Mouse (Mus musculus) heart, embryonic 14.5 days (tissue): ENCODE data around the gene Rsg1. TPM values are rescaled to one million over a fixed set of nuclear protein-coding genes. Genes with fewer than 3 reads are reported as not detected.

Experiments
- ATAC-seq: fragments of 200-750 bp; cut with Nextera tagmentation; 2 replicates; pipeline ENCODE4 v1.8.0; 2017; ENCODE audit warnings: low read depth, moderate TSS enrichment; ENCODE audit not compliant: insufficient number of reproducible peaks, insufficient read depth, low FRiP score
- H3K27ac ChIP-seq, 2 experiments: fragments of 200-500 bp in 1 of 2; fragments of 300-500 bp in 1 of 2; sonication (generic) in 1 of 2; replicated peaks in 1 of 2; 2 replicates each; pipeline ENCODE4 v1.5.1; 2012 to 2014; ENCODE audit warnings: low read depth in 2 of 2, low read length in 2 of 2, control low read depth in 1 of 2, mild to moderate bottlenecking in 1 of 2, mixed read lengths in 1 of 2; ENCODE audit not compliant: control insufficient read depth in 1 of 2, insufficient read depth in 1 of 2
- H3K27me3 ChIP-seq: fragments of 300-500 bp; sonication (generic); 2 replicates; pipeline ENCODE4 v1.6.1; 2014; ENCODE audit warnings: mild to moderate bottlenecking, low read length, control low read depth; ENCODE audit not compliant: control insufficient read depth, insufficient read depth
- H3K36me3 ChIP-seq: fragments of 300-500 bp; sonication (generic); 2 replicates; pipeline ENCODE4 v1.6.1; 2014; ENCODE audit warnings: mild to moderate bottlenecking, control low read depth, low read length, mixed read lengths; ENCODE audit not compliant: control insufficient read depth, insufficient read depth
- H3K4me1 ChIP-seq, 2 experiments: fragments of 200-500 bp in 1 of 2; fragments of 300-500 bp in 1 of 2; sonication (generic) in 1 of 2; 2 replicates each; pipeline ENCODE4 v1.6.1; 2012 to 2014; ENCODE audit warnings: low read length in 2 of 2, control low read depth in 1 of 2, mixed read lengths in 1 of 2; ENCODE audit not compliant: control insufficient read depth in 2 of 2, insufficient read depth in 2 of 2
- H3K4me2 ChIP-seq: fragments of 300-500 bp; sonication (generic); 2 replicates; pipeline ENCODE4 v1.6.1; 2014; ENCODE audit warnings: mild to moderate bottlenecking, low read length
- H3K4me3 ChIP-seq, 2 experiments: fragments of 200-500 bp in 1 of 2; fragments of 300-500 bp in 1 of 2; sonication (generic) in 1 of 2; 2 replicates each; pipeline ENCODE4 v1.5.1; 2012 to 2014; ENCODE audit warnings: low read length in 2 of 2, mild to moderate bottlenecking in 2 of 2, control low read depth in 1 of 2, low read depth in 1 of 2, moderate library complexity in 1 of 2; ENCODE audit not compliant: control insufficient read depth in 1 of 2, insufficient read depth in 1 of 2
- H3K9ac ChIP-seq: fragments of 300-500 bp; sonication (generic); 2 replicates; pipeline ENCODE4 v1.6.1; 2014; ENCODE audit warnings: mild to moderate bottlenecking, low read length
- H3K9me3 ChIP-seq: fragments of 300-500 bp; sonication (generic); 2 replicates; pipeline ENCODE4 v1.6.1; 2016; ENCODE audit warnings: low read length, control low read depth; ENCODE audit not compliant: control insufficient read depth
- WGBS: fragments of 180-500 bp; shearing (Covaris S2); extraction: QIAGEN DNeasy Blood & Tissue Kit; methylation state at CpG from one replicate; pipeline ENCODE4 v1.1.7; 2014; 5-methylcytosine and 5-hydroxymethylcytosine counted together
- polyA plus RNA-seq: library from polyadenylated mRNA; unstranded; fragments of >200 nt; fragmentation: Nextera tagmentation; extraction: Ambion mirVana; gene quantifications from 2 replicates; pipeline ENCODE4 v1.2.1, GENCODE M21; 2014

Gene Rsg1
- polyA plus RNA-seq, 1 experiment from 2014 or later, result 1.5 TPM

DNA sequence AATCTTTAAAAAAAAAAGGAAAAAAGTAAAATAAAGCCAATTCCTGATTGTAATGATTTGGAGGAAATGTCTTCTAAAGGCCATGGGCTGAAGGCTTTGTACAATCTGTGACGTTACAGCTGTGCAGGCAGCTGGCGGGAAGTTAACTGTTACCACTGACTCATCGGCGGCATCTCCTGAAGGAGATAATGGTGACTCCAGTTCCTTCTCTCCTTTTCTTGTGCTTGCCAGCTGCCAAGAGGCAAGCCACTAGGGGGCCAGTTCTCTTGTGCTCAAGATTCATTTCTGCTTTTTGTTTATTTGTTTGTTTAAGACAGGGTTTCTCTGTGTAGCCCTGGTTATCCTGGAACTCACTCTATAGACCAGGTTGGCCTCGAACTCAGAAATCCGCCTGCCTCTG is 55.3 kb downstream of the Rsg1 start:
- Histone ChIP-seq H3K4me1 (peaks cover 7% of the 10 kb centered on the region in 2 experiments; a peak in 3 of 4 replicates), H3K36me3 (no peaks in the 10 kb centered on the region), H3K27ac (no peak overlapping the region), H3K4me3 (no peak overlapping the region), H3K9me3 (0 out of 2 replicates have a peak, but pooled peaks cover 3% of the 10 kb centered on the region), H3K4me2 (no peak overlapping the region), H3K27me3 (no peaks in the 10 kb centered on the region), H3K9ac (no peak overlapping the region)
- WGBS, result 64% methylated on average over 6 of the region's 6 CpGs
- no peak for ATAC-seq

GRCm38 (mm10) chr4:141270201-141270940 is 56.6 kb downstream of the Rsg1 start:
- Histone ChIP-seq H3K9me3 (0 out of 2 replicates have a peak, but pooled peaks cover 3% of the 10 kb centered on the region), H3K4me1 (peaks cover 14 to 18% of the 10 kb centered on the region in 2 experiments; a peak in 3 of 4 replicates), H3K27ac (no peak overlapping the region), H3K36me3 (no peaks in the 10 kb centered on the region), H3K27me3 (no peaks in the 10 kb centered on the region), H3K4me3 (no peak overlapping the region), H3K4me2 (no peak overlapping the region), H3K9ac (no peak overlapping the region)
- 67% methylated on average over 15 of the region's 15 CpGs for WGBS
- ATAC-seq, result no peak

GRCm38 (mm10) chr4:141271228-141271627 is 57.5 kb downstream of the Rsg1 start:
- no peak for ATAC-seq
- Histone ChIP-seq H3K27me3 (no peaks in the 10 kb centered on the region), H3K9me3 (0 out of 2 replicates have a peak, but pooled peaks cover under 1% of the 10 kb centered on the region), H3K9ac (no peak overlapping the region), H3K4me1 (peaks cover 14 to 18% of the 10 kb centered on the region in 2 experiments; a peak in 3 of 4 replicates), H3K36me3 (no peaks in the 10 kb centered on the region), H3K27ac (no peak overlapping the region), H3K4me3 (no peak overlapping the region), H3K4me2 (no peak overlapping the region)
- 80% methylated on average over 7 of the region's 7 CpGs for WGBS

- Histone ChIP-seq H3K36me3 (no peaks in the 10 kb centered on the region), H3K27ac (no peak overlapping the region), H3K4me1 (peaks cover 14 to 18% of the 10 kb centered on the region in 2 experiments; a peak in 3 of 4 replicates), H3K4me2 (no peak overlapping the region), H3K9ac (no peak overlapping the region), H3K4me3 (no peak overlapping the region), H3K9me3 (no peaks in the 10 kb centered on the region), H3K27me3 (no peaks in the 10 kb centered on the region)
- WGBS, result 75% methylated on average over 6 of the region's 6 CpGs
- ATAC-seq, result no peak
Measured at GRCm38 (mm10) chr4:141271721-141272120, 58.0 kb downstream of the Rsg1 start.

- peak overlapping the region; percentile 61; the same call in 1 of the 2 replicates for H3K9ac ChIP-seq
- 0 out of 4 replicates have a peak overlapping the region, but pooled peaks have one; percentile 14 to 30 for H3K27ac ChIP-seq
- H3K36me3 ChIP-seq, result no peaks in the 10 kb centered on the region
- no peaks in the 10 kb centered on the region for H3K9me3 ChIP-seq
- H3K27me3 ChIP-seq, result no peaks in the 10 kb centered on the region
- peaks cover 16 to 24% of the 10 kb centered on the region in 2 experiments; a peak in 3 of 4 replicates for H3K4me1 ChIP-seq
- H3K4me2 ChIP-seq, result peak overlapping the region; percentile 63
- peak overlapping the region; percentile 19 to 22; a peak in 3 of 4 replicates for H3K4me3 ChIP-seq
- ATAC-seq, result no peak
- 15% methylated on average over 14 of the region's 14 CpGs for whole genome bisulfite sequencing
Measured at GRCm38 (mm10) chr4:141272878-141273277, 59.1 kb downstream of the Rsg1 start.

DNA sequence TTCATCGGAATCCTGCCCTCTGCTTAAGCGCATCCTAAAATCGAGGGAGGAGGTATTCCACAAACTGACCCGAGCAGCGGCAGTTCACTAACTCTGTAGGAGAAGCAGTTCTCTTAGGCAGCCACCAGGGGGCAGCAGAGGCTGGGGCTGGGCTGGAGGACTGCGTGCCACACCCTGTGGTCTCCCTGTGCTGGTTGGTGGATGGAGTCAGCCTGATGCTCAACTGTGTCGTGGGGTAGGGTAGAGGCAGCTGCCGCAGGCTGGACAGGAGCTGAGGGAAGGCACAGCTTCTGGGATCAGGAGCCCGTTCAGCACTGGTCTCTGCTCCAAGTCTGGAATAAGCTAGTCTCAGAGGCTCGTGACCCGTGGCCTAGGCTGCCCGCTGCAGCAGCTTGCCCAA is 59.5 kb downstream of the Rsg1 start:
- 0 out of 4 replicates have a peak overlapping the region, but pooled peaks of 1 of the 2 experiments have one; percentile 30 for H3K27ac ChIP-seq
- H3K4me2 ChIP-seq, result peak overlapping the region; percentile 63
- ATAC-seq, result peak; percentile 44
- 17% methylated on average over 12 of the region's 12 CpGs for WGBS
- H3K36me3 ChIP-seq, result no peaks in the 10 kb centered on the region
- H3K4me3 ChIP-seq, result peak overlapping the region; percentile 19 to 22; a peak in 3 of 4 replicates
- H3K9ac ChIP-seq, result peak overlapping the region; percentile 61; the same call in 1 of the 2 replicates
- H3K27me3 ChIP-seq, result no peaks in the 10 kb centered on the region
- peaks cover 20 to 28% of the 10 kb centered on the region in 2 experiments for H3K4me1 ChIP-seq
- H3K9me3 ChIP-seq, result no peaks in the 10 kb centered on the region

GRCm38 (mm10) chr4:141274485-141275341 is 61.0 kb downstream of the Rsg1 start:
- no peaks in the 10 kb centered on the region for H3K36me3 ChIP-seq
- H3K9me3 ChIP-seq, result no peaks in the 10 kb centered on the region
- H3K4me3 ChIP-seq, result no peak overlapping the region
- no peak overlapping the region for H3K27ac ChIP-seq
- peak overlapping the region; percentile 22; the same call in 1 of the 2 replicates for H3K9ac ChIP-seq
- peaks cover 29 to 35% of the 10 kb centered on the region in 2 experiments for H3K4me1 ChIP-seq
- no peaks in the 10 kb centered on the region for H3K27me3 ChIP-seq
- WGBS, result 25% methylated on average over 23 of the region's 23 CpGs
- peak overlapping the region; percentile 32 for H3K4me2 ChIP-seq
- no peak for ATAC-seq
